Mouse (Mus musculus) right cerebral cortex, postnatal 14 days (tissue): ENCODE data around the gene Trpm8.
A peak's percentile ranks its signal among the peaks of the same experiment; 100 is the strongest.

Experiments used
- DNase-seq: peaks from one replicate; pipeline ENCODE4 v3.0.0; 2022

The Trpm8 gene

DNA sequence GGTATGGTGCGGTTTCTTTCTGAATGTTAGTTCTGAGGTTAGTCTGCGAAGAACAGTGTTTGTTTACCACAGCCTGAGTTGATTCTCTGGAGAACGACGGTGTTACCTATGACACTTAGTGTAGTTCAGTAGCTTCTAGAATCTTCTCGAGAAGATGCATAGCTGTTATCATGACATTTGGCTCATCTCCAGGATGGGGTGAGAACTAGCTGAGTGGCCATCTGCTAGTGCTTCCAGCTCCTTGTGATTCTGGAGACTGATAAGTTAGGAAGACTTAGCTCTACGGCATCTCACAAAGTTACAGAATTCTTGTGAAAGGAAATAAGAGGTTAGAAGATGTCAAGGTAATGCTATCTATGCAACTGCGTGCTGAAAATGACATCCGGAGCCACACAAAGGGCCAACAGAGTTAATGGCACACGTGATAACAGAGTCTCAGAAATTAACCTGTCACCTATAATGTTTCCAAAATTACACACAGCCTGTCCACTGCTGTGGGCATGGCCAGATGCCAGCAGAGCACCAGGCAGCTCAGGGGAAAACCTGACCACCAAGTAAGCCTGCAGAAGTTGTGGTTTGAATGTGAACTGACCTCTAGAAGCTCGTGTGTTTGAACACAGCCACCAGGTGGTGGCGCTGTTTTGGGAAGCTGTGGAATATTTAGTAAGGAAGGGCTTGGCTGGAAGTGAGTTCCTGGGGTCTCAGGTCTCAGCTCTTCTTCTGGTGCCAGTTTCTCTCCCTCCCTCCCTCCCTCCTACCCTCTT is 89.6 kb downstream of the Trpm8 start:
- no peak for DNase-seq

GRCm38 (mm10) chr1:88378446-88378845 is 101.0 kb downstream of the Trpm8 start:
- no peak for DNase-seq

- DNase-seq: no peak
Measured at GRCm38 (mm10) chr1:88391632-88392031, 114.2 kb downstream of the Trpm8 start.

DNA sequence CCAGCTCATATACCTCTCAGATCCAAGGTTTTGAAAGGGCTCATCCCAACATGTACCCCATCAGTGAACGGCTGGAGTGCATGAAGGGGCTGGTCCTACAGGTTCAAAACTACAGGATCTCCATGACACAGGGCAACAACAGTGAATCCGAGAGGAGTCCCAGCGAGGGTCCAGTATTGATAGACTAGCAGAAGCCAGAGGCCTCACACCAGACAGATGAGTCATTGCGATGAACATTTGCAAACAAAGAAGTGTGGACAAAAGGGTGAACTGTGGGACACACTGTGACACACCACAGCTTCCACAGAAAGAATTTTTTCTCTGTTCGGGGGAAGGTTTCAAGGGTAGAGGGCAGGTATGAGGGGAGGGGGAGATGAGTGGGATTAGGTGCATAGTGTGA is 115.9 kb downstream of the Trpm8 start:
- no peak for DNase-seq

DNA sequence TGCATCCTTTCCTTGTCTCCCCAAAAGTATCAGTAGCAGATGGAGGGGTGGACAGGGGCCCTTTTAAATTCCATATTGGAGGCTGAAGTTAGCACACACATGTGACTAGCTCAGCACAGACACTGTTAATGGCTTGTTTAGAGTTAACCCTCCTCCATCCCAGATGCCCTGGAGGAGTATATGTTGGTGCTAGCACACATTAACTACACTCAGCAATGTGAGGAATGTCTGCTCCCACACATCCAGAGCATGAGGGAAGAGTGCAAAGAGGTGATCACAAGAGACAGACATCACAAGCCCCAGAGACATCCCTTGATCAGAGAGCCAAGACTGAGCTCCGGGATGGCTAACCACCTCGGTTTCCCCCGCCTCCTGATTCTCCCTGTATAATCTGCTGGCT is 125.9 kb downstream of the Trpm8 start:
- no peak for DNase-seq

- no peak for DNase-seq
Measured at GRCm38 (mm10) chr1:88406078-88406806, 128.8 kb downstream of the Trpm8 start.

DNA sequence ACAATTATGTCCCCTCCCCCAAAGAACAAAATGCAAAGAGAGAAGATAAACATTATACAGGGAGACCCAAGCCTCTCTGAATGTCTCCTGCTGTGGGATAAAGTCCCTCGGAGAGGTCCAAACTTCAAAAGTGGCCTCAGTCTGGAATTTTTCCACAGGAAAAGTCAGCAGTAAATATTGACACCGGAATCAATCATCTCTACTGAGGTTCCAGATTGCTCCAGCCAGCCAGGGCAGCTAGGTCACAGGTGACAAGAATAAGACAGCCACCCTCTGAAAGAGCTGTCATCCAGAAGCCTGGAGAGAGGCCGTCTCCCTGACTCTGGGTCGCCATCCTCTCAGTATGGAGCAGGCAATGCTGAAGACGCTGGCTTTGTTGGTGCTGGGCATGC is 129.3 kb downstream of the Trpm8 start, which contains the start of gene Spp2:
Spp2 (plus strand) TSS at position 155 of the 392 bp plus-strand sequence.
- no peak for DNase-seq

- no peak for DNase-seq
Measured at GRCm38 (mm10) chr1:88408340-88408739, 130.9 kb downstream of the Trpm8 start.

GRCm38 (mm10) chr1:88412013-88412412 is 134.6 kb downstream of the Trpm8 start:
- no peak for DNase-seq

- DNase-seq: no peak
Measured at GRCm38 (mm10) chr1:88418943-88419342, 141.5 kb downstream of the Trpm8 start.

DNA sequence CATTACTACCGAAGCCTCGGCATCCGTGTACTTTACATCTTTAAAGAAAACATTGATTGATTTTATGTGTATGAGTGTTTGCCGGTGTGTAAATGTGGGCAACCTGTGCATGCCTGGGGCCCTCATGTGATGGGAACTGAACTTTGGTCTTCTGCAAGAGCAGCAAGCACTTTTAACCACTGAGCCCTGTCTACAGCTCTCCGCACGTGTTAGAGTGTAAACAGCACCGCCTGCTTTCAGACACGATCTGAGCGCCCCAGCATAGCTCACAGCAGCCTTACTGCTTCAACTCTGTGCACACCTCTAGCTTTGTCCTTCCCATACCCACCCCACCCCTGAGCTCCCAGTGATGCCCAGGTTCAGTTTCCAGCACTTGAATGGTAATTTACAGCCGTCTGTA is 144.6 kb downstream of the Trpm8 start:
- no peak for DNase-seq

DNA sequence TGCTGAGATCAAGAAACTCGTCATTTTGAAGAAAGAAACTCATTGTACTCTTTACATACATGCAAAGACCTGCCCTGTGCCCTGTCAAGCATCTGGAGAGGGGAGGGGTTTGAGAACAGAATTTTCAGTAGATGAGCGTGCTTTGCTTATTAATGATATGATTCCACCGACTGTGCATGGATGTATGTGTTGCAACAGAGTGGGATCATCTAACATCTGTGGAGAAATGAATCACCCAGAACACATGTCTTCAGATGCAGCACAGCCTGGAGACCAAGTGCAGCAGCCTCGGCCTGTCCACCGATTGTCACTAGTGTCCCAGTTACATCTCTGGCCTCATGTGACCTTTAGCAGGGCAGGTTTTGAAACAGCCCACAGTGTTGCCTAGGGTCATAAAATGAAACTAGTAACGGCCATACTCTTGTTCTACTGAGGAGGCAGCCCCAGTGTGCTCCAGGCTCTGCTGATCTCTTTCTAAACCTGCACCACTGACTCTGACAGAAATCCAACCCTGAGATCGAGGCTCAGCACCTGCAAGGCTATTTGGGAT is 145.5 kb downstream of the Trpm8 start:
- DNase-seq: no peak

- DNase-seq: peak; percentile 81
Measured at GRCm38 (mm10) chr1:88424602-88425252, 147.3 kb downstream of the Trpm8 start.

- no peak for DNase-seq
Measured at GRCm38 (mm10) chr1:88427987-88428741, 150.7 kb downstream of the Trpm8 start.

- no peak for DNase-seq
Measured at GRCm38 (mm10) chr1:88429413-88429812, 152.0 kb downstream of the Trpm8 start.

- DNase-seq: no peak
Measured at GRCm38 (mm10) chr1:88431262-88431661, 153.8 kb downstream of the Trpm8 start.

- no peak for DNase-seq
Measured at GRCm38 (mm10) chr1:88432601-88433000, 155.1 kb downstream of the Trpm8 start.

GRCm38 (mm10) chr1:88433096-88433883 is 155.8 kb downstream of the Trpm8 start:
- DNase-seq: no peak

DNA sequence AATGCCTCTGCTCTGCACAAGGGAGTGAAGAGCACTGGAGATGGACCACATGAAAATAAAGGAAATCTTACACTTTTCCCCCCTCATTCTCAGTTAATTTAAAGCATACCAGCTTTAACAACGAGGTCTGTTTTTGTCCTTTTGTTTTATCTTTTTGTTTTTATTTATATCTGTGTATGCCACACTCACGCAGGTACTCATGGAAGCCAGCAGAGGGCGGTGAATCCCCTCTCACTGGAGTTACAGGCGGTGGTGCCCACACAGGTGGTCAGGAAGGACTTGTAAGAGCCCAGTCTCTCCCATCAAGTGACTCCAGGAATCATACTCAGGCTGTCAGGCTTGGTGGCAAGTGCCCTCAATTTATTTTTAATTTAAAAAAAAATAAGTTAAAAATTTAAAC is 156.6 kb downstream of the Trpm8 start:
- DNase-seq: no peak

GRCm38 (mm10) chr1:88437206-88438126 is 160.0 kb downstream of the Trpm8 start:
- DNase-seq: no peak
